Mouse (Mus musculus): ENCODE data around the gene Slc4a5.
"Not testable (repeated sequence)": the region's sequence is repeated elsewhere in the genome, so short reads cannot be mapped to it uniquely, and the experiment has no call there.

Slc4a5 gene

GRCm38 (mm10) chr6:83309017-83309416 is 89.4 kb downstream of the Slc4a5 start:
- no peak for DNase-seq (ENCODE audit: low spot score in 2 of 2)

GRCm38 (mm10) chr6:83311206-83311605 is 91.6 kb downstream of the Slc4a5 start:
- DNase-seq (ENCODE audit: low spot score in 2 of 2): no peak

- DNase-seq (ENCODE audit: low spot score in 2 of 2): no peak
These were observed 92.4 kb downstream of the Slc4a5 start for GRCm38 (mm10) chr6:83312021-83312420.

GRCm38 (mm10) chr6:83312514-83312913 is 92.9 kb downstream of the Slc4a5 start:
- no peak for DNase-seq (ENCODE audit: low spot score in 2 of 2)

- no peak for DNase-seq (ENCODE audit: low spot score in 2 of 2)
These were observed 95.7 kb downstream of the Slc4a5 start for GRCm38 (mm10) chr6:83315293-83315692.

GRCm38 (mm10) chr6:83316022-83316421 is 96.4 kb downstream of the Slc4a5 start:
- no peak for DNase-seq (ENCODE audit: low spot score in 2 of 2)

DNA sequence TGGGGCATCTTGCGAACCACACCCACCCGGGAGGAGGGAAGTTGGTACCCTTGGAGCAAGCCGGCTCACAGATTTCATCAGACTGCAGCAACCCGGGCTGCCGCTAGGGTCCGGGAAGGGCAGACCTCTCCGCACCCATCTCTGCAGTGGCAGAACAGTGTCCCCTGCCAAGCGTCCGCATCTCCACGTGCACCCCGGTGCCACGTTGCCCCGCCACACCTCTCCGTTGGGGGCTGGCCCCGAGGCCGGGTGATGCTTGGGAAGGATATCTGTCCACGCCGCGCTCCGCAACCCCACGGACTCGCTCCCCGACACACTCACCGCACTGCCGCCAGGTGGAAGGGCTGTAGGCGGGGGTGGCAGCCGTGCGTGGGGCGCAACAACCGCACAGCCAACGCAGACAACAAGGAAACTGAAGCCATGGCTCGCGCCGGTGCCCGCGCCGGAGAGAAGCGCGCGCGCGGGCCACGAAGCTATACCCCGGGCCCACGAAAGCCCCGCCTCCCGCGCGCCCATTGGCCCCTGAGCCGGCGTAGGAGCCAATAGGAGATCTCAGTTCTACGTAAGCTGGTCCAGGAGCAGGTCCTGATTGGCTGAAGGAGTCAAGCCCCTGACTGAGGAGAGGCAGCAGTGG is 97.6 kb downstream of the Slc4a5 start:
- DNase-seq (ENCODE audit: low spot score in 2 of 2): peak; percentile 78 to 81

DNA sequence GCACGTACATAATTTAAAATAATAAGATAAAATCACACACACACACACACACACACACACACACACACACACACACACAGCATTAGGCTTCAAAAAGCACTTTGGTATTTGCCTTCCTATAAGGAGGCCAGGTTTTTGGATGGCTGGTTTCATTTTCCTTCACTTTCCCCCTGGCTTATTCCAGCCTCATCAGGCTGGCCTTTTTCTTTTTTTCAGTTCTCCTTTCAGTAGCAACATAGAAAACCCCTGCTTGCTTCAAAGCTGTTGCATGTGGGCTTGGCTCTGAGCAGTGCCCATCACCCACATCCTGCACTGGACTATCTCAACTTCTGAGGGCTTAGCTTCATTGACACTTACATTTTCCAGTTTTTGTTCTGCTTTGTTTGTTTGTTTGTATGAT is 102.3 kb downstream of the Slc4a5 start:
- no peak for DNase-seq (ENCODE audit: low spot score in 2 of 2)

GRCm38 (mm10) chr6:83322794-83323193 is 103.2 kb downstream of the Slc4a5 start:
- no peak for DNase-seq (ENCODE audit: low spot score in 2 of 2)

- no peak for DNase-seq (ENCODE audit: low spot score in 2 of 2)
These were observed 104.2 kb downstream of the Slc4a5 start for GRCm38 (mm10) chr6:83323652-83324419.

DNA sequence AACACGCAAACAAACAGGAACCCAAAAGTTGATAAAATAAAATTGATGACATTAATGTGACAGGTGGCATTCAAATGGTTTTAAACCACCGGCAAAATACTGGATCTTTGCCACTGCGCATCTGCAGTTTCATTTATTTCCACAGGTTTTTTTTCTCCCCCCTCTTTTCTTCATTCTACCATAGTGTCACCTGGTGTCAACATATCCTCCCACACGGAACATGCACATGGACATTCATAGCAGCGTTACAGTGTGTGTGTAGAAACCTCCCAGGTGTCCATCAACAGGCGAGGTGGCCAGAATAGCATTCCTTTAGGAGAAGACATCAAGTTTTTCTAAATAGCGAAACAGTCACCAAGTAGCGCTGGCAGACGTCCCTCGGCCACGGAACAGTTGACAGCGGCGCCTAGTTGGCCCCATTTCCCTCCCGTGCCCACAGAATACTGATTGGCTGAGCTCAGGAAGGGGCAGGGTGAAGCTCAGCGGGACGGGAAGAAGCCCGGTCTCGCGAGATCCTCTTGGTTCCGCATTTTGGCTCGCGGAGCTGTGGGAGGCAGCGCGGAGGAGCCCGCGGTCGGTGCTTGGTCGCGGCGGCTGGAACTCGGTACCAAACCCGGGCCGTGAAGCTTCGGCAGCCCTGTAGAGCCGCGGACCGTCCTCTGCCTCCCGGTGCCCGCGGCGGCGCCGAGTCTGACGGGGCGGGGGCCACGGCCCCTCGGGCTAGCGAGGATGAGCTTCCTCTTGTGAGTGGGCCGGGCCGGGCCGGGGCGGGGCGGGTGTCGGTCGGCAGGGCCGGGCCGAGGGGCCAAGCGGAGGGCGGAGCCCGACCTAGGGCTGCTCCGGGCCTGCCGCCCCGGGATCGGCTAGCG is 106.1 kb downstream of the Slc4a5 start, which contains the start of the genes Mthfd2 and Mob1a:
TSS of gene Mthfd2 (minus strand) at position 384 of the 869 bp plus-strand sequence.
TSS of gene Mob1a (plus strand) at position 492 of the 869 bp plus-strand sequence.
- DNase-seq (ENCODE audit: low spot score in 2 of 2): peak; percentile 92 to 94

DNA sequence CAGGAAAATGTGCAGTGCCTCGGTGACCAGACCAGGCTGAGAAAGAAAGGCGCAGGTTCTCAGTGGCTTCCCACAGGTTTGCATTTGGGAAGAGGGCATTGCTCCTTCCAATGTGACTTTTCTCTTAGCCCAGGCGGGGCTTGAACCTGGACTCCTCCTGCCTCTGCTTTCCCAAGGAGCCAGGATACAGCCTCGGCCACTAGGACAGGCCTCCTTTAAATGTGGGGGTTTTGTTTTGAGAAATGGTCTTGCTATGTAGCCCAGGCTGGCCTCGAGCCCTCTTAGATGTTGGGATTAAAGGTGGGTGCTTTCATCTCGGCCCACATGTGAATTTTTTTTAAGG is 106.7 kb downstream of the Slc4a5 start:
- no peak for DNase-seq (ENCODE audit: low spot score in 2 of 2)

DNA sequence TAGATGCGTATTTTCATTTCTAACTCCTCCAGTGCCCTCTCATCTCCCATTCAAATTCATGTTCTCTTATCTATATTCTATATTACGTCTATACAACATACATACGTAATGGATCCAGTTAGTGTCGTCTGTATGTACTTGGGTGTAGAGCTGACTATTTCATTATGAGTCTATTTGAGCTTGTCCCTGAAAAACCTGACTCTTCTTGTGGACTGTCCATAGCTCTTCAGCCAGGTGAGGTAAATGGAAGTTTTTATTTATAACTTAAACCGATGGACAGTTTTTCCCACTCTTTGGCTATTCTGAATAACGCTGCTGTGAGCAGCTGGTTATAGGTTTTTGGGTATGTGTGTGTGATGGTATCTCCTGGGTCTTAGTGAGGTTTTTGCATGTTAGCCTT is 107.1 kb downstream of the Slc4a5 start:
- no peak for DNase-seq (ENCODE audit: low spot score in 2 of 2)

- DNase-seq (ENCODE audit: low spot score in 2 of 2): no peak
These were observed 108.1 kb downstream of the Slc4a5 start for GRCm38 (mm10) chr6:83327591-83328190.

DNA sequence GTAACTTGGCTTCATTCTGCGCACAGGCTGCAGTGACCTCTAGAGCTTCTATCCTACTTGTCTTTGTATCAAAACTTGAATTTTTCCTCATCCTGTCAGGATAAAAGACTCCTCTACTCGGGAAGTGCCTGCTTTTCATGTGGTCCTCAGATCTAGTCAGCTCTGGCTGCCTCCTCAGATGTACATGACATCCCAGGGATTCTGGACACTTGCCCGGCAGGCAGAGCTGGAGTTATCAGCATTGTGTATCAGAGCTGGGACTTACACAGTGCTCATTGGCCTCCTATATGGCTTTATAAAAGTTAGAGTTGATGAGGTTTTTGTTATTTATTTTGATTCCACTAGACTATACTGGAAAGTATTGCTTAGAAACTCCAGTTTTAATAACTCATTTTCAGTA is 121.8 kb downstream of the Slc4a5 start:
- DNase-seq (ENCODE audit: low spot score in 2 of 2): no peak

DNA sequence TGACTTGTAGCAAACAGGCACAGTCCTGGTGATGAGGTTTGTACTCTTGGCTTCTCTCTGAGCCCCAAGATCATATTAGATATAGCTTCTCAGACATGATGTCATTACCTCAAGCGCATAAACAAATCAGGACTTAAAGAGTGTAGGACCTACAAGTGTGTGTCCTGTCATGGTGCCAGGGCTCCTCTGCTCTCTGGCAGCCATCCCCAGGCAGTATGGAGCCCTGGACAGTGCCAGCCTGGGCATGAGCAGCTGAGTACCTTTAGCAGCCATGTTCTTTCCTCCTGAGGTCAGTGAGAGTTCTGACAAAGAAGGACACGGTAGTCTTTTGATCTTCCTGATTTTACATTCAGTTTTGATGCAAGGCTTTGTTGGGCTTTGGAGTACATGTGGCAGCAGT is 123.3 kb downstream of the Slc4a5 start:
- no peak for DNase-seq (ENCODE audit: low spot score in 2 of 2)

GRCm38 (mm10) chr6:83345285-83345684 is 125.7 kb downstream of the Slc4a5 start:
- DNase-seq (ENCODE audit: low spot score in 2 of 2): not testable (repeated sequence)

- DNase-seq (ENCODE audit: low spot score in 2 of 2): no peak
These were observed 128.3 kb downstream of the Slc4a5 start for GRCm38 (mm10) chr6:83347916-83348315.

DNA sequence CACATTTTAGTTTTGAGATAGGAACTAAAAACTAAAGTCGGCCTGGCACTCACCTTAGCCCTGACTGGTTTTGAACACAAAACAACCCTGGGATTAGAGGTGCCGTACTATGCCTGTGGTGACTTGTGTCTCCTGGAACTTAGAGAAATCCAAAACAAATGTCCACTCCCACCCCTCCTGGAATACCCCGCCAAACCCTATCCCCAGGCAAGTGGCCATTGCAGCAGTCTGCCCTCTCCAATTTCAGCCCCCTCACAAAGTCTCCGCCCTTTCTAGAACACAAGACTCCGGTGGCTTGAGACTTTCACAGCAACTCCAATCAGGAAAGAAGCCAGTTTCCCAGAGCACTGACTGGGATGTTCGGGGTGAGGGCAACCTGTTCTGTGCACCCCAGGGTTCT is 129.2 kb downstream of the Slc4a5 start, which contains the start of gene Bola3:
TSS of gene Bola3 (plus strand) at position 275 of the 400 bp plus-strand sequence.
- DNase-seq (ENCODE audit: low spot score in 2 of 2): no peak

GRCm38 (mm10) chr6:83349274-83349958 is 129.8 kb downstream of the Slc4a5 start:
- DNase-seq (ENCODE audit: low spot score in 2 of 2): peak; percentile 85 to 98

DNA sequence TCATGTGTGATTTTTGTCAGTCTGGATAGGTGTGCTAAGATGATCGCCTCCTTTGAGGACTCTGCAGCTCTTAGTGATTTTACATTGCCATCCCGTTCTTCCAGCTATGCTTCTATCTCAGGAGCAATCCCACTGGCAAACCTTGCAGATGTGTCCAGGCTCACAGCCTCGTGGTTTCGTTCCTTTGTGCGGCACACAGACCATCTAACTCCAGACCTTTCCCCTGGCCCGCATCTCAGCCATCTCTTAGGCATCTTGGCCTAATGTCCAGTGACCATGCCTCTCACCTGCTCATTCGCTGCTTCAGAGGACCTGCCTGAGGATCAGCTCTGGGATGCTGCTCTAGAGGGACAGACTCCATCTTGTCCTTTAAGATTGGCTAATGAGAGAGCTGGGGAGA is 130.5 kb downstream of the Slc4a5 start:
- no peak for DNase-seq (ENCODE audit: low spot score in 2 of 2)

All from urinary bladder, adult 18-20 months (tissue).